Mouse (Mus musculus) cerebellum, adult 2 months (tissue): ENCODE measurements around the gene Cacna1a. TPM values are rescaled to one million over a fixed set of nuclear protein-coding genes. Genes with fewer than 3 reads are reported as not detected.
"Not testable (repeated sequence)": the region's sequence is repeated elsewhere in the genome, so short reads cannot be mapped to it uniquely, and the experiment has no call there.

Experiments used
- DNase-seq, 2 experiments: peaks; one replicate each; pipeline ENCODE4 v3.0.0; 2021
- H3K27ac ChIP-seq: fragments of 200-500 bp; 2 replicates; pipeline ENCODE4 v1.5.1; 2012; ENCODE audit warnings: low read length, control low read depth, inconsistent platforms; ENCODE audit not compliant: insufficient read depth
- H3K27me3 ChIP-seq: fragments of 200-500 bp; 2 replicates; pipeline ENCODE4 v1.6.1; 2012; ENCODE audit warnings: inconsistent platforms, mild to moderate bottlenecking, low read length, moderate library complexity; ENCODE audit not compliant: control insufficient read depth, insufficient read depth
- H3K4me1 ChIP-seq: fragments of 200-500 bp; 2 replicates; pipeline ENCODE4 v1.6.1; 2011; ENCODE audit warnings: low read length; ENCODE audit not compliant: control insufficient read depth, insufficient read depth
- H3K4me3 ChIP-seq: fragments of 200-500 bp; replicated peaks from 2 replicates; pipeline ENCODE3; 2011; ENCODE audit warnings: mild to moderate bottlenecking, low read depth, low read length, control low read depth; ENCODE audit not compliant: insufficient read depth
- CTCF ChIP-seq: fragments of 200-500 bp; IDR thresholded peaks from 2 replicates; pipeline ENCODE4 v1.5.1; 2011; ENCODE audit warnings: low read depth, mild to moderate bottlenecking, control low read depth, low read length, moderate library complexity, borderline replicate concordance; ENCODE audit not compliant: insufficient read depth
- POLR2A ChIP-seq: fragments of 200-500 bp; IDR thresholded peaks from 2 replicates; pipeline ENCODE4 v1.6.1; 2011; ENCODE audit warnings: low read length, control low read depth, borderline replicate concordance; ENCODE audit not compliant: insufficient read depth
- WGBS: fragments of 180-500 bp; shearing (Covaris S2); methylation state at CpG from one replicate; pipeline ENCODE4 v1.1.7; 2018; 5-methylcytosine and 5-hydroxymethylcytosine counted together
- polyA plus RNA-seq: library from polyadenylated mRNA; depleted of rRNA; stranded (reverse); fragments of >200 nt; gene quantifications from 2 replicates; pipeline ENCODE4 v1.2.3, GENCODE M21; 2012

Gene Cacna1a
- polyA plus RNA-seq, 1 experiment, result 220 TPM

DNA sequence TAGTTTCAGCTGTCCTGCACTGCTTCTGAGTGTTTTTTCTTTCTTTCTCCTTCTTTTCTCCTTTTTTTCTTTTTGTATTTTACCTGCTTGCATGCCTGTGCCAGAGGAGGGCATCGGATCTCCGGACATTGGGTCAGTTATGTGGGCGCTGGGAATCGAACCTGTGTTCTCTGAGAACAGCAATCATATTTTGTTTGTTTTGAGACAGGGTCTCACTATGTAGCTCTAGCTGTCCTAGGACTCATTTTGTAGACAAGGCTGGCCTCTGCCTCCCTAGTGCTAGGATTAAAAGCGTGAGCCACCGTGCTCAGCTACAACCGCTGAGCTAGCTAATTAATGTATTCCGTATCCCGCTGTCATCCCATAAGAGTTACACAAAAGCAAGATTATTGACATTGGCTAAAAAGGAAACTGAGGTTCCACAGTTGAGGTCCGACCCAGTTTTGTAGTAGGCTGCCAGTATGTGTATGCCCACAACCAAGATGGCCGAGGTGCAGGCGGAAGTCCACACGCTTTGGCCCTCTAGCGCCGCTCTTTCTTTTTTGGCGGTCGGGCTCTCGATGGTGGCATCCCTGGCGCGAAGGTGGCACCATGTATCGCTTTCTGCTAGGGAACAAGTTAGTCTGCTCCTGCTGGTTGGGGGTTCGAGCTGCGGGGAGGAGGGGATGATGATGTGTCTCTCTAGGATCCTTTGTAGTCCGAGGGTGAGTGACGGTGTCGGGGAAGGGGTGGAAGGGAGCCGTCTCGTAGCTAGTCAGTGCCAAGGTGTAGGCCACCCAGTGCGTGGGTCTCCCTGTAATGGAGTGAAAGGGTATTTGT, 276.5 kb downstream of the Cacna1a start:
- H3K27ac ChIP-seq, result peak overlapping the region; percentile 96
- peaks cover 3% of the 10 kb centered on the region; the same call in 1 of the 2 replicates for H3K4me1 ChIP-seq
- under 1% methylated on average over 29 of the region's 29 CpGs for WGBS
- peak; percentile 48; the same call in 1 of the 2 replicates for TF ChIP-seq CTCF
- peak; percentile 65; the same call in 1 of the 2 replicates for TF ChIP-seq POLR2A
- peak; percentile 87 to 91 for DNase-seq
- H3K27me3 ChIP-seq, result no peaks in the 10 kb centered on the region
- H3K4me3 ChIP-seq, result peak overlapping the region; percentile 98

DNA sequence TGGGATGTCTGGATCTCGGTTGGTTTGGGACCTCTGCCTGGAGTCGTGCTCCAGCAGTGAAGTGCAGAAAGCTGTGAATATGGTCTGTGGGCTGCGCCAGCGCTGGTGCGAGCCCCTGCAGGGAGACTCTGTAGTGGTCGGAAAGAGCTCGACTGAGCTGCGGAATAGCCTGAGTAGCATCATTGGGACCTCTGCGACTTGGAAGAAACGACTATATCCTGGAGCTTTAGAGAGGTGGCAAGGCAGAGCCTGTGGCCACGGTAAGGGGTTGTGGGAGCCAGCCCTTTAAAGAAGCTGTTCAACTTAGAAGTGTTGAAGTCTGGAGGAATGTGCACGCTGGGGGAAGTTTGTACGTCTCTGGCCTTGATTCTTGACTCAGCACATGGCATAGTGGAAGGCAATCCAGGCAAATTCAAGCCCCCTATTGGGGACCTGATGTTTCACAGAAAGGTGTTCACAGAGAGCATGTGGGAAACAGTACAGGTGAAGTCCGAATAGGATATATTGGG, 277.2 kb downstream of the Cacna1a start:
- H3K27me3 ChIP-seq, result no peaks in the 10 kb centered on the region
- WGBS, result 0% methylated on average over 14 of the region's 14 CpGs
- H3K4me3 ChIP-seq, result peak overlapping the region; percentile 98
- H3K4me1 ChIP-seq, result peaks cover 3% of the 10 kb centered on the region; the same call in 1 of the 2 replicates
- peak overlapping the region; percentile 96 for H3K27ac ChIP-seq
- TF ChIP-seq POLR2A (no peak), CTCF (no peak)
- no peak for DNase-seq

DNA sequence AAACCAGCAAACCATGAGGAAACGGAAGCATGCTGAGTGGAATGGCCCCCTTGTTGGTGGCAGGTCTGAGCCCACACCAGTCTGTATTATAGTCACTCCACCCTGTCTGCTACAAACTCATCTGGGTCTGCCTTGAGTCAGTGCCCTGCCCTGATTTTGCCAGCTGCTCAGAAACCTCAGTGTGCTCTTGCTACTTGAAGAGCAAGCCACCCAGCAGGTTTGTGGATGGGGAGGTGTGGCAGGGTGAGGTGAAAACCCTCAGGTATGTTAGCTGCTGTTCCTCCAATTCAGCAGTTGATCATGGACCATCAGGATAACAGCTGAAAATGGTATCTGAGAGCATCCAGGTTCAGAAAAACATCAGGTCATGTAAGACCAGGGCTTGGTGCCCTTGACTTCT, 279.8 kb downstream of the Cacna1a start:
- peak in 1 of 2 experiments; percentile 12 for DNase-seq
- 61% methylated on average over 1 of the region's 1 CpGs for WGBS
- no peaks in the 10 kb centered on the region for H3K27me3 ChIP-seq
- H3K4me3 ChIP-seq, result no peak overlapping the region
- TF ChIP-seq CTCF, result no peak
- no peak for TF ChIP-seq POLR2A
- peaks cover 3% of the 10 kb centered on the region; the same call in 1 of the 2 replicates for H3K4me1 ChIP-seq
- H3K27ac ChIP-seq, result no peak overlapping the region

- DNase-seq, result no peak
- H3K4me1 ChIP-seq, result no peaks in the 10 kb centered on the region
These were observed 280.7 kb downstream of the Cacna1a start for GRCm38 (mm10) chr8:84668731-84669485.

GRCm38 (mm10) chr8:84670295-84671006, 282.2 kb downstream of the Cacna1a start:
- H3K27me3 ChIP-seq, H3K4me3 ChIP-seq, H3K4me1 ChIP-seq, H3K27ac ChIP-seq, DNase-seq: not testable (repeated sequence)
- WGBS, result 78% methylated on average over 5 of the region's 5 CpGs

More at GRCm38 (mm10) chr8:84668731-84669485, 280.7 kb downstream of the Cacna1a start:
- Histone ChIP-seq H3K4me3 (no peak overlapping the region), H3K27me3 (no peaks in the 10 kb centered on the region), H3K27ac (no peak overlapping the region)
- WGBS, result 70% methylated on average over 6 of the region's 6 CpGs
- TF ChIP-seq POLR2A, result no peak
- TF ChIP-seq CTCF, result no peak

DNA sequence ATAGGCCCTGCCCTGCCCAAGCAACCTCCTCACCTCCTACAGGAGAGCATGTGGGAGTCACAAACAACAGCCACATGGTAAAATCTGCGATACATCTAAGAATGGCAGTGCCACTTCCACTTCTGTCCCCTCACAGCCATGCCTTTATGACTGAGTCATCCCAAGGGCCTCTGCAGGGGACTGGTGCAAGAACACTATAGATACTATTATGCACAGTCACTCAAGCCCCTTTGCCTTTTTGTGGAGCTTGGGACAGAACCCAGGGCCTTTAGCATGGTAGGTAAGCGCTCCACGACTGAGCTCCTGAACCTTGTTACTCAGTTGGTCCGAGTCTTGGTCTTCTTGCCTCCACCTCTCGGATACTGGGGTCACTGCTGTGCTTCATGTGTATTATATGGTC, 289.1 kb downstream of the Cacna1a start:
- H3K27ac ChIP-seq, result no peak overlapping the region
- 89% methylated on average over 5 of the region's 5 CpGs for WGBS

DNA sequence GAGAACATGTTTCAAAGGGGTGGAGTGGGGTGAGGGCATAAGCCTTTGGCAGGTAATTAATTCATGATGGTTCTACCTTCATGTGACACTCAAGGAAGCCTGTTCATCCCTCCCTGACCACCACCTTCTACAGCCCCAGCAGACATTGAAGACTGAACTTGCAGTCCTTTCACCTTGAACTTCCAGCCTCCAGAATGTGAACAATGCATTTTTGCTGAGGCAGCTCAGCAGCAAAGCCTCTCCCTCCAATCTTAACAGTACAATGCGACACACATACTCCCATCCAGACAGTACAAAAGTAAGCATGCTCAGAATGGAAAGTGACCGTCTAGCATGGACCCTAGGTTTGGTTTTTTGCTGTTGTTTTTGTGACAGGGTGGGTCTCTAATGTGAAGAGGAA, 293.2 kb downstream of the Cacna1a start:
- TF ChIP-seq CTCF (no peak), POLR2A (no peak)
- Histone ChIP-seq H3K4me1 (peaks cover 19% of the 10 kb centered on the region), H3K4me3 (no peak overlapping the region), H3K27me3 (no peaks in the 10 kb centered on the region), H3K27ac (no peak overlapping the region)
- 80% methylated on average over 2 of the region's 2 CpGs for WGBS
- no peak for DNase-seq

More for the DNA sequence above, 289.1 kb downstream of the Cacna1a start:
- TF ChIP-seq POLR2A (no peak), CTCF (no peak)
- DNase-seq, result no peak
- Histone ChIP-seq H3K27me3 (no peaks in the 10 kb centered on the region), H3K4me3 (no peak overlapping the region), H3K4me1 (peaks cover 4% of the 10 kb centered on the region; the same call in 1 of the 2 replicates)
